Mouse (Mus musculus) midbrain, embryonic 16.5 days (tissue): Measurements from ENCODE around the gene Paqr3. TPM values are rescaled to one million over a fixed set of nuclear protein-coding genes. Genes with fewer than 3 reads are reported as not detected.

Source experiments
- ATAC-seq: fragments of 200-750 bp; cut with Nextera tagmentation; 2 replicates; pipeline ENCODE4 v1.8.0; 2017; ENCODE audit warnings: moderate TSS enrichment
- H3K27ac ChIP-seq: fragments of 300-500 bp; sonication (generic); 2 replicates; pipeline ENCODE4 v1.5.1; 2014; ENCODE audit warnings: mild to moderate bottlenecking, low read length, mixed read lengths
- H3K27me3 ChIP-seq: fragments of 300-500 bp; sonication (generic); 2 replicates; pipeline ENCODE4 v1.6.1; 2014; ENCODE audit warnings: low read depth, low read length, mixed read lengths; ENCODE audit not compliant: control insufficient read depth, insufficient read depth
- H3K36me3 ChIP-seq: fragments of 300-500 bp; sonication (generic); 2 replicates; pipeline ENCODE4 v1.6.1; 2014; ENCODE audit warnings: mild to moderate bottlenecking, low read length, moderate library complexity, mixed read lengths; ENCODE audit not compliant: control insufficient read depth, insufficient read depth
- H3K4me1 ChIP-seq: fragments of 300-500 bp; sonication (generic); 2 replicates; pipeline ENCODE4 v1.6.1; 2014; ENCODE audit warnings: mild to moderate bottlenecking, low read length, mixed read lengths; ENCODE audit not compliant: control insufficient read depth, insufficient read depth
- H3K4me2 ChIP-seq: fragments of 300-500 bp; sonication (generic); 2 replicates; pipeline ENCODE4 v1.6.1; 2014; ENCODE audit warnings: mild to moderate bottlenecking, low read length, mixed read lengths
- H3K4me3 ChIP-seq: fragments of 300-500 bp; sonication (generic); 2 replicates; pipeline ENCODE4 v1.5.1; 2014; ENCODE audit warnings: low read depth, mild to moderate bottlenecking, low read length, moderate library complexity, mixed read lengths
- H3K9ac ChIP-seq: fragments of 300-500 bp; sonication (generic); 2 replicates; pipeline ENCODE4 v1.6.1; 2014; ENCODE audit warnings: low read depth, low read length, mixed read lengths
- H3K9me3 ChIP-seq: fragments of 300-500 bp; sonication (generic); replicated peaks from 2 replicates; pipeline ENCODE4 v1.6.1; 2014; ENCODE audit warnings: mild to moderate bottlenecking, low read length, mixed read lengths; ENCODE audit not compliant: control insufficient read depth, poor library complexity, severe bottlenecking
- WGBS: fragments of 180-500 bp; shearing (Covaris S2); extraction: QIAGEN DNeasy Blood & Tissue Kit; methylation state at CpG from one replicate; pipeline ENCODE4 v1.1.7; 2014; 5-methylcytosine and 5-hydroxymethylcytosine counted together
- polyA plus RNA-seq: library from polyadenylated mRNA; unstranded; fragments of >200 nt; fragmentation: Nextera tagmentation; extraction: Ambion mirVana; gene quantifications from 2 replicates; pipeline ENCODE4 v1.2.1, GENCODE M21; 2015

Gene Paqr3
- polyA plus RNA-seq, 1 experiment from 2014 or later = 17.6 TPM

DNA sequence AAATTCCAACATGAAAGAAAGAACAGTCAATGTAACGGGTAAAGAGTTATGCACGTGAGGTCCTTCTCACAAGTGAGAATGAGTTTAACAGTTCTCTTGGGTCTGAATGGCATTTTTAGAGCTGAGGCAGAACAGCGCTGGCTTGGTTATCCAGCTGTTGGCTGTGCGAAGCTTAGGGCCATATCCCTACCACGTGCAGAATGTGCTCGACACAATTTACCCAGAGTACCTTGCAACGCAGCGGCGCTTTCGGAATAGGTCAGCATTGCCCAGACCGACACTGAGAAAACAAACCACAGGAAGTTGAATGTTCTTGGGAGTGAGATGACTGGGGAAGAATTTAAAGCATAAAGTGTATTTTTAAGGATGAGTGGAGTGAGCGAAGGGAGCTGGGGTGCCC, 13.6 kb upstream of the Paqr3 start:
- H3K4me2 ChIP-seq = no peak overlapping the region

DNA sequence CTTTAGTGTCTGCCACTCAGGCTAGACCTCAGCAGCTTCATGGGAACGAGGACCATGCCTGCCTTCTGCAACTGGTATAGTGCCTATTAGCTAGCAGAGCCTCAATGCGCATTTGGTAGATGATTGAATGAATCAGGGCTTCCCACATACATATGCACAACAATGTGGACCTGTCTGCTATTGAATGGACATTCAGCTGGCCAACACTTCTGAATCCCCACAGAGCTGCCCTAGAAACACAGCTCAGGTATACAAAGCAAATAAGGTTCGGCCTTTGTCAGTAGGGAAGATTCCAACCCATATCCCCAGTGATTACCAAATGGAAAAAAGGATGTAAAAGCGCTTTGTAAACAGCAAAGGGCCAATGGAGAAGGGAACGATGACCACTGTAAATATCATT, 699 bp downstream of the Paqr3 start:
- ATAC-seq = peak; percentile 9; the same call in 1 of the 2 replicates
- Histone ChIP-seq H3K4me1 (peaks cover 26% of the 10 kb centered on the region), H3K9me3 (no peaks in the 10 kb centered on the region), H3K4me3 (peak overlapping the region; percentile 79), H3K36me3 (peaks cover 11% of the 10 kb centered on the region; the same call in 1 of the 2 replicates), H3K27me3 (no peaks in the 10 kb centered on the region), H3K27ac (peak overlapping the region; percentile 75), H3K4me2 (peak overlapping the region; percentile 68), H3K9ac (peak overlapping the region; percentile 87)
- WGBS = 6% methylated on average over 5 of the region's 5 CpGs

More for the DNA sequence above, 13.6 kb upstream of the Paqr3 start:
- Histone ChIP-seq H3K4me3 (no peak overlapping the region), H3K9ac (no peak overlapping the region), H3K9me3 (no peaks in the 10 kb centered on the region), H3K4me1 (no peaks in the 10 kb centered on the region; the same call in 1 of the 2 replicates), H3K36me3 (no peaks in the 10 kb centered on the region), H3K27me3 (no peaks in the 10 kb centered on the region), H3K27ac (no peak overlapping the region)
- 91% methylated on average over 12 of the region's 12 CpGs for WGBS
- ATAC-seq = no peak

DNA sequence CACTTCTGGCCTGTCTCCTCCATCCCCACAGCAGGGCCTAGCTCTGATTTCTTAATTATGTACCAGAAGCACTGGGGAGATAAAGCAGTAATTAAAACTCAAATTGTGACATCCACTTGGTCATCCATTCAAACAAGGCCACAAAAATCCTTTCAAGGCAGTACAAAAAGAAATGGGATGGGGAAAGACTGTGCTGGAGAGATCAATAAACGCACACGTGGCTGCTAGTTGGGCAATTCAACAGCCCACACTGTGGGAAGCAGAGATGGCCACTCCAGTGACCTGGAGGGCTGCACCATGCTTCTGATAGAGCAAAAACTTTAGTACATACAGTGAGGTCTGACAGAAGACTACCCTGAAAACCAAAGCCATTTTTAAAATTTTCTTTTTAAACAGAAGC, 1.3 kb downstream of the Paqr3 start:
- WGBS = 21% methylated on average over 2 of the region's 2 CpGs
- Histone ChIP-seq H3K4me3 (peak overlapping the region; percentile 79), H3K9me3 (no peaks in the 10 kb centered on the region)

DNA sequence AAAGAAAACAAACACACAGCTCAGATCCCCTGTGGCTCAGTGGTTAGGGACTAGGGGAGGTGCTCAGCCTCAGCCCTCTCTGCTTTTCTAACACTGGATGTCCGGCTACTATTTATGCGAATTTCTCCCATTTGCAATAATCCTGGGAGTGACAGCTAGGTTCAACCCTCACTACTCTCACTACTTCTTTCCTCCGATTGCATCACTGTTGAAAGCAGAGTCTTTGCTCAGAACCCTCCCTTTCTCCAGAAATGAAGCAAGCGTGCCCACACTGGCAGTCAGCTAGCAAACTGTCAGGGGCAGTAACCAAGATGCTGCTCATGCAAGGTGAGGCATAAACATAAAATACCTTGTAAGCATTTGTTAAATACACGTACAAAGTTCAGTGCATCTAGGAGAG, 3.1 kb downstream of the Paqr3 start:
- no peak for ATAC-seq
- Histone ChIP-seq H3K4me3 (no peak overlapping the region), H3K4me1 (peaks cover 26% of the 10 kb centered on the region), H3K36me3 (peaks cover 14% of the 10 kb centered on the region), H3K4me2 (peak overlapping the region; percentile 19; the same call in 1 of the 2 replicates), H3K27ac (no peak overlapping the region), H3K9me3 (no peaks in the 10 kb centered on the region), H3K27me3 (no peaks in the 10 kb centered on the region), H3K9ac (no peak overlapping the region)
- 84% methylated on average over 5 of the region's 5 CpGs for WGBS

More for the DNA sequence above, 1.3 kb downstream of the Paqr3 start:
- Histone ChIP-seq H3K36me3 (peaks cover 13% of the 10 kb centered on the region; the same call in 1 of the 2 replicates), H3K9ac (peak overlapping the region; percentile 87), H3K27me3 (no peaks in the 10 kb centered on the region), H3K4me2 (peak overlapping the region; percentile 68), H3K4me1 (peaks cover 26% of the 10 kb centered on the region), H3K27ac (no peak overlapping the region)
- no peak for ATAC-seq

DNA sequence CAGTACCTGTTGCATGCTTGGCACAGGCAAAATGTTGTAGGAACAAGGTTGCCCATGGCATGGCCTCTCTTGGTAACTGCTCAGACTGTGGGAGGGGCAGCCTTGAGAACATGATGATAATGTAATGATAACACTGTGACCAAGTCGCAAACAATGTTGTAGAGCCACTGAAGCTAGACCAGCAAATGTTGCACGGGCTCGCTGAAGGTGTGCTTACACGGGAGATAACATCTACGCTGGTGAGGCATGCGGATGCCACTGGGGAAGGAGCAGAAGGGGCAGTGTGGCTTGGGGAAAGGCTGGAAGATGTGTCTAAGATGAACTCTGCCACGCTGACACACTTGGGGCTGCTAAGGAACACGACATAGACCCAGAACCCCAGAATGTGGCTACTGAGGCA, 11.4 kb downstream of the Paqr3 start:
- Histone ChIP-seq H3K4me1 (no peaks in the 10 kb centered on the region), H3K36me3 (peaks cover 33% of the 10 kb centered on the region), H3K4me3 (no peak overlapping the region), H3K9ac (no peak overlapping the region), H3K27ac (no peak overlapping the region), H3K9me3 (no peaks in the 10 kb centered on the region), H3K27me3 (no peaks in the 10 kb centered on the region), H3K4me2 (no peak overlapping the region)
- no peak for ATAC-seq
- 93% methylated on average over 8 of the region's 8 CpGs for WGBS

DNA sequence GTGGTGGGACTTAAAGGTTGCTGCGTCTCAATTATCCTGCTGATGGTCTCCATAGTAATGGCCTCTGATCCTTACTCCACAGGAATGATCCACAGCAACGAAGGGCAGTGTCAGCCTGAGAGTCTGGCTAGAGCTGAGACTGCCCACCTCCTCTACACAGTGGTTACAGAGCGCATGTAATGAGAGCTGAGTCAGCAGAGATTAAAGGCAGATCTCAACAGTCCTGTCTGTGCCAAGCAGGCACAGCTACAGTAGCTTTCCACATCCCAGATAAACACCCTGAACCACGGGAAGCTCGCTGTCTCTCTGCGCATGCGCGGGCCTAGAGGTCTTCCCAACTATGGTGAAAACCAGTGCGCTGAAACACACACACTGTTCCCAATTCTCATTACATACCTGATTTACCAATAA, 13.8 kb downstream of the Paqr3 start:
- WGBS = 63% methylated on average over 9 of the region's 9 CpGs
- ATAC-seq = peak; percentile 47; the same call in 1 of the 2 replicates
- H3K27me3 ChIP-seq = no peaks in the 10 kb centered on the region
- H3K4me2 ChIP-seq = no peak overlapping the region
- no peak overlapping the region for H3K4me3 ChIP-seq
- no peak overlapping the region for H3K9ac ChIP-seq
- no peaks in the 10 kb centered on the region for H3K4me1 ChIP-seq
- H3K36me3 ChIP-seq = peaks cover 28% of the 10 kb centered on the region
- H3K9me3 ChIP-seq = no peaks in the 10 kb centered on the region
- no peak overlapping the region for H3K27ac ChIP-seq

DNA sequence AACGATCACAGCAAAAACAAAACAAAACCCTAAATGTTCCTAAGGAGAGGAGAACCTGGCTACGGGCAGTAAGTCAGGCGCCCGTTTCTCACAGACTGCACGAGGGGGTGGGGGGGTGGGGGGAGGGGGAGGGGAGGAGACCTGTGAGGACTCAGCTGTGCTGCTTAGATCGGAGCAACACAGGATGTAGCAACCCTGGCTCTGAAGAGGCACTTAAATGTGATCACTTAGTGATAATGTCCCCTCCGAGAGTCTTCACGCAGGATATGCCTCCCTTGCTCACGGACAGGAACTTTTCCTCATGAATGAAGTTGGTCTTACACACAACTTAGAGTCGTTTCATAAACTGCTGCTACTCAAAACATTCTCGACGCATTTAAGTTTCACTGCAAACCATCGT, 16.1 kb downstream of the Paqr3 start:
- H3K36me3 ChIP-seq = peaks cover 21% of the 10 kb centered on the region
- no peak overlapping the region for H3K27ac ChIP-seq
- no peak overlapping the region for H3K9ac ChIP-seq
- no peaks in the 10 kb centered on the region for H3K27me3 ChIP-seq
- H3K4me1 ChIP-seq = no peaks in the 10 kb centered on the region
- no peaks in the 10 kb centered on the region for H3K9me3 ChIP-seq
- no peak for ATAC-seq
- WGBS = 76% methylated on average over 13 of the region's 13 CpGs
- no peak overlapping the region for H3K4me2 ChIP-seq
- no peak overlapping the region for H3K4me3 ChIP-seq

DNA sequence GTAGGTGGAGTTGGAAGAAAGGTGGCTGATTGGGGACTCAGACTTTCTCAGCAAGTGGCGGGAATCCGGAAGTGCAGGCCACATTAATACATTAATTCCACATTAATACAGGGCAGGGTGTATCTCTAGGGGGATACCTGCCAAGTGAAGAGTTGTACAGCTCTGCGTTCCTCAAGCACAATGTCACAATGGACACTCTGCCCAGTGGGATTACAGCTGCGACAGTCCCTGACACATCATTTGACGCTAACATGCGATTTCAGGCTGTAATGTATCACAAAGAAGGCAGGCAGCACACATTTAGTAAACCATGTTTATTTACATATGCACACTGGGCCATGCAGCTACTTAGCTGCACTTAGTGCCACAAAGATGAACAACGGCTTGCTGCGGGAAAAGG, 18.4 kb downstream of the Paqr3 start:
- H3K4me1 ChIP-seq = no peaks in the 10 kb centered on the region
- no peaks in the 10 kb centered on the region for H3K9me3 ChIP-seq
- no peak overlapping the region for H3K4me2 ChIP-seq
- no peak overlapping the region for H3K27ac ChIP-seq
- peaks cover 11% of the 10 kb centered on the region for H3K36me3 ChIP-seq
- no peak overlapping the region for H3K4me3 ChIP-seq
- H3K27me3 ChIP-seq = no peaks in the 10 kb centered on the region
- no peak for ATAC-seq
- H3K9ac ChIP-seq = no peak overlapping the region
- WGBS = 71% methylated on average over 8 of the region's 8 CpGs

DNA sequence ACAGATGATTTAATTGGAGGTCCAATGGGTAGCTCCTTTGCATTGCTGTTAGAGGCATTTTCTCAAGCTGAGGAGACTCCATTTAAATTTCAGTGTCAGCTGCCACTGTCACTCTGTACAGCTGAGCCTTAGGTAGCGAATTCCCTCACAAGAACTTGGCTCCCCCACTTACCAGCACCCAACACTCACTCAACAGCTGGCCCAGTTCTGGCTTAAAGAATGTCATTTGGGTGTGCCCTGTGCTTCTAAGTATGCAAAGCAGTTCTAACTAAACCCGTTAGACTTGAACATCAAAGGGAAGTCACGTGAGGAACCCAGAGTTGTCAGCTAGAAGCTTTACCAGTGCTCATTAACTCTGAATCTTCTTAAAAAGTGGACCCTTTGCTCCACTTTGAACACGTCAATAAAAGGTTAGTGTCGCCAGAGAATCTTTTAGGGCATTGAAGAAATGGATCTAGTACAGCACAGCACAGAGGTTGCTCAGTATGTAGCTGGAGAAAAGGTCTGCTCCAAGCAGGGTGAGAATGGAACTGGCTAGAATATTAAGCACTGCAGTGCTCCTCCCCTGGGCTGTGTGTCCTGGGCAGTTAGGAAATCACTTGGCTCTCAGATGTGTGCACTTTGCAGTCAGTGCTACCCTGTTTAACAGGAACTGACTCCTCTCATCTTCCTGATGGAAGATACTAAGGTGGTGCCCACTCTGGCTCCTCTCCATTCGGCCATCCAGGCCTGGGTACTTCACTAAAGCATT, 21.2 kb downstream of the Paqr3 start:
- no peaks in the 10 kb centered on the region for H3K4me1 ChIP-seq
- 66% methylated on average over 6 of the region's 6 CpGs for WGBS
- H3K36me3 ChIP-seq = peaks cover 16% of the 10 kb centered on the region
- H3K27ac ChIP-seq = no peak overlapping the region
- H3K4me3 ChIP-seq = no peak overlapping the region
- H3K27me3 ChIP-seq = no peaks in the 10 kb centered on the region
- H3K9ac ChIP-seq = no peak overlapping the region
- no peak overlapping the region for H3K4me2 ChIP-seq
- H3K9me3 ChIP-seq = no peaks in the 10 kb centered on the region
- ATAC-seq = peak; percentile 16; the same call in 1 of the 2 replicates
